Mouse (Mus musculus) forebrain, embryonic 11.5 days (tissue): ENCODE data around the gene Stk10. TPM values are rescaled to one million over a fixed set of nuclear protein-coding genes. Genes with fewer than 3 reads are reported as not detected.
A peak's percentile ranks its signal among the peaks of the same experiment; 100 is the strongest.

Experiments used
- ATAC-seq: fragments of 200-750 bp; cut with Nextera tagmentation; replicated peaks from 2 replicates; pipeline ENCODE4 v1.8.0; 2017; ENCODE audit warnings: moderate TSS enrichment; ENCODE audit not compliant: low FRiP score
- DNase-seq: peaks from one replicate; pipeline ENCODE4 v3.0.0-alpha.2; 2017; ENCODE audit warnings: low spot score
- H3K27ac ChIP-seq: fragments of 300-500 bp; sonication (generic); 2 replicates; pipeline ENCODE4 v1.5.1; 2014; ENCODE audit warnings: low read depth, low read length
- H3K27me3 ChIP-seq: fragments of 300-500 bp; sonication (generic); 2 replicates; pipeline ENCODE4 v1.6.1; 2014; ENCODE audit warnings: mild to moderate bottlenecking, low read length, mixed read lengths; ENCODE audit not compliant: control insufficient read depth, insufficient read depth
- H3K36me3 ChIP-seq: fragments of 300-500 bp; sonication (generic); 2 replicates; pipeline ENCODE4 v1.6.1; 2014; ENCODE audit warnings: mild to moderate bottlenecking, low read length, moderate library complexity, mixed read lengths; ENCODE audit not compliant: control insufficient read depth, insufficient read depth
- H3K4me1 ChIP-seq: fragments of 300-500 bp; sonication (generic); replicated peaks from 2 replicates; pipeline ENCODE4 v1.6.1; 2014; ENCODE audit warnings: low read length, mixed read lengths; ENCODE audit not compliant: control insufficient read depth, insufficient read depth
- H3K4me2 ChIP-seq: fragments of 300-500 bp; sonication (generic); 2 replicates; pipeline ENCODE4 v1.6.1; 2014; ENCODE audit warnings: low read depth, mild to moderate bottlenecking, low read length, moderate library complexity, mixed read lengths; ENCODE audit not compliant: severe bottlenecking
- H3K4me3 ChIP-seq: fragments of 300-500 bp; sonication (generic); 2 replicates; pipeline ENCODE4 v1.5.1; 2014; ENCODE audit warnings: low read depth, low read length
- H3K9ac ChIP-seq: fragments of 300-500 bp; sonication (generic); 2 replicates; pipeline ENCODE4 v1.6.1; 2014; ENCODE audit warnings: low read length
- H3K9me3 ChIP-seq: fragments of 300-500 bp; sonication (generic); 2 replicates; pipeline ENCODE4 v1.6.1; 2016; ENCODE audit warnings: low read length, mixed read lengths; ENCODE audit not compliant: control insufficient read depth
- WGBS: fragments of 180-500 bp; shearing (Covaris S2); extraction: QIAGEN DNeasy Blood & Tissue Kit; methylation state at CpG from one replicate; pipeline ENCODE4 v1.1.7; 2014; 5-methylcytosine and 5-hydroxymethylcytosine counted together
- polyA plus RNA-seq: library from polyadenylated mRNA; unstranded; fragments of >200 nt; fragmentation: Nextera tagmentation; extraction: Ambion mirVana; gene quantifications from 2 replicates; pipeline ENCODE4 v1.2.1, GENCODE M21; 2014

Gene Stk10
- polyA plus RNA-seq, 1 experiment from 2014 or later, result 1.4 TPM

DNA sequence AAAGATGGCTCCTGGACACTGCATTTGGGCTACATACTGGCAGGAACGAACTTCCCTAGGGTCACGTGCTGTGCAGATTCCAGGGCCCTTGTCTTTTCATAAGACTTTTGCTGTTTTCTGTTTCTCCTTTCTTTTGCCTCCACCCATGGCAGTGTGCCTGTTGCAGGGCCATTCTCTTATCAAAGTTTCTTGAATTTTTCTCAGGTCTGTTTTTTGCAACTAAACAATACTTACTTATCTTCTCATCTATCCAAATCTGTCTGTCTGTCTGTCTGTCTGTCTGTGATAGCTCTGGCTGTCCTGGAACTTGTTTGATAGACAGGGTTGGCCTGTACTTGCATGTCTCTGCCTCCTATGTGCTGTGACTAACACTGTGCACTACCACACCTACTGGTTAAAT lies 101.7 kb downstream of the Stk10 start:
- WGBS, result 66% methylated on average over 2 of the region's 2 CpGs
- H3K9me3 ChIP-seq, result no peaks in the 10 kb centered on the region
- no peak overlapping the region for H3K4me3 ChIP-seq
- no peak for ATAC-seq
- no peak for DNase-seq
- H3K36me3 ChIP-seq, result no peaks in the 10 kb centered on the region
- H3K27me3 ChIP-seq, result no peaks in the 10 kb centered on the region
- H3K4me2 ChIP-seq, result no peak overlapping the region
- no peak overlapping the region for H3K9ac ChIP-seq
- no peak overlapping the region for H3K27ac ChIP-seq
- H3K4me1 ChIP-seq, result no peaks in the 10 kb centered on the region

DNA sequence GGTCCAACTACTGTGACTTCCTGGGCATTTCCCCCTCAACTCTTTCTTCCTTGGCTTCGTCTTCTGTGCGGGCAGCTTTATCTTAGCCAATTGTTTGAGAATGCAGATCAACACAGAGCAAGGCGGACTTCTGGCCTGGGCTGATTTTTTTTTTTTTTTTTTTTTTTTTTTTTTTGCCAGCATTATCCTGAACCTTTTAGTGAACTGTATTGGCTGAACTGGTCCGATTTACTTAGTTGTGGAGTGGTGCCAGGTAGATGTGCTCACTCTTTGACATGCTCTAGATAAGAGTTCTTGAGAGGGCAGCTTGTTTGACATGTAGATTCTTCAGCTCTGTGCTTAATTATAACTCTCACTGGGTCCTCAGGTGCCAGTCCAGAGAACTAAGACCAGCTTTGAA lies 103.2 kb downstream of the Stk10 start:
- WGBS, result 83% methylated on average over 4 of the region's 4 CpGs
- Histone ChIP-seq H3K9ac (no peak overlapping the region), H3K4me2 (no peak overlapping the region), H3K4me1 (no peaks in the 10 kb centered on the region), H3K27ac (no peak overlapping the region), H3K4me3 (no peak overlapping the region), H3K9me3 (no peaks in the 10 kb centered on the region), H3K27me3 (no peaks in the 10 kb centered on the region), H3K36me3 (no peaks in the 10 kb centered on the region)
- DNase-seq (no peak), ATAC-seq (no peak)

DNA sequence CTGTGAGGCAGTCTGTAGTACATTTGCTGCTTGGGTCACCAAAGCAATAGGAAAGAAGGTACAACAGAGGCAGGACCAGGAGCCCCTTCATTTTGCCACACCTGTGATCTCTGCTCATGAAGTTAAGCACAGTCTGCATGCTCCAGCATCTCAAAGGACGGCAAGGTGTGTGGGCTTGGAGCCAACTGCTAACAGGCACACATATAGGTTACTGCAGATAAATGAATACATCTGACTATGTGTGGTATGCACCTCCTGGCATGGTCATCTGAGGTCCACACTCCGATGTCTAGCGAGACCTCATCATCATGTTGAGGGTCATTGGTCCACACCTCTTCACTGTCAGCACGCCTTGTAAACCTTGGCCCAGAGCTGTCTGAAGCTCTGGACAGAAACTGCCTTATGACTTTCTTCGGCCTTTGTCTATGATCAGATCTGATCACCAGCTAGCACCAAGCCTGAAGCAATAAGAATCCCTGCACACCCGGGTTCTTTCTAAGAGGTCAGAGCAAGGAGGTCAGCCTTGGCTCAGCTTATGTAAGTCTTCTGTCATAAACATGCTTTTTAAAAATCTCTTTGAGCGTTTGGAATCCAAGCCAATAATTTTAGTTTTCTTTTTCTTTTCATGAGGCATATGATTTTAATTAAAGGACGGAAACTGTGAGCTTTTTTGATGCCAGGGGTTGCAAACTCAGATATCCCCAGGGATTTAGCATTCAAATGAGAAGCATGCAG lies 105.6 kb downstream of the Stk10 start:
- ATAC-seq, result no peak
- H3K27ac ChIP-seq, result no peak overlapping the region
- no peak overlapping the region for H3K9ac ChIP-seq
- DNase-seq, result peak; percentile 42
- no peaks in the 10 kb centered on the region for H3K9me3 ChIP-seq
- H3K4me2 ChIP-seq, result no peak overlapping the region
- H3K4me1 ChIP-seq, result no peaks in the 10 kb centered on the region
- no peaks in the 10 kb centered on the region for H3K27me3 ChIP-seq
- H3K4me3 ChIP-seq, result no peak overlapping the region
- 84% methylated on average over 8 of the region's 8 CpGs for WGBS
- no peaks in the 10 kb centered on the region for H3K36me3 ChIP-seq

DNA sequence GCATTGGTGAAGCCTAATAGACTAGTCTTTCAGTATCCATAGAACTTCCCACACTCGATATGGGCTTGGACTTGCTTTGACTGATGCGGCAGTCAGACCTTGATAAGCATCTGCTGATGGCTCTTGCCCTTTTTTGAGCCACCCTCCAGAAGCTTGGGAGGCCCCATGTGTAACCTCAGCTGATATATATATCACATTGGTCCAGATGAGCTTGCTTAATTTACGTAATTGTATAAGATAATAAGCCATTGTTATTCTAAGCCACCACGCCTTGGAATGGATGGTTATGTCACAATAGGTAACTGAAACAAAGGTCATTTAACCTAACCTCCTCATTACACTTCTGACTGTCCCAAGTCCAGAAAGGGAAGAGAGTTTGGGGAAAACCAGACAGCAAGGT lies 107.5 kb downstream of the Stk10 start:
- Histone ChIP-seq H3K9me3 (no peaks in the 10 kb centered on the region), H3K4me3 (no peak overlapping the region), H3K4me1 (no peaks in the 10 kb centered on the region), H3K36me3 (no peaks in the 10 kb centered on the region), H3K27me3 (no peaks in the 10 kb centered on the region), H3K9ac (no peak overlapping the region), H3K4me2 (no peak overlapping the region), H3K27ac (no peak overlapping the region)
- 91% methylated on average over 4 of the region's 4 CpGs for WGBS
- DNase-seq (no peak), ATAC-seq (no peak)

DNA sequence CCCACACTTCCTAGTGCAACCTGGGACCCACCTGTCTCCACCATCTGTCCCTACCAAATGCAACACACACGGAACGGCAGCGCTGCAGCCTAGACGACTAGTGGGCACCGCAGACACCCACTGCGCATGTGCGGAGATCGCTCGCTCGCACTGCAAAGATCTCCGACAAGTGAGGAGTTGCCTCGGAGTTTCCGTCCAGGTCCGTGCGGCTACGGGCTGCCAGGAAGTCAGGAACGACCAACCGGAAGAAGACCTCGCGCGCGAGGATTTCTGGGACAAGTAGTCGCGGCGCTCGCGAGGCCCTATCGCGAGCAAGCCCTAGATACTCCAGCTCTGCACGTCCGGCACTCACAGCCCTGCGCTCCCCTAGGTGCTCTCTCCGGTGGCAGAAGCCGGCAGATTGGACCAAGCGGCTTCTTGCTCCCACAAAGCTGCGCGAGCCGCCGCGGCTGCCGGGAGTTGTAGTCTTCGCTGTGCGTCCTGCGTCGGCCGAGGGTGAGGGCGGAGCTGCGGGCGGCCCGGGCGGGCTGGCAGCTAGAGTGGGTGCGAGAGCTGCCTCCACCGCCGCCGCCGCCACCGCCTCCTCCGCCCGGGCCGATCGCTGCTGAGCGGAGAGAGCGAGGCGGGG lies 109.3 kb downstream of the Stk10 start, which contains the start of gene Fbxw11:
Gene Fbxw11, plus strand, starts transcription at position 476 of the 628 bp plus-strand sequence.
- Histone ChIP-seq H3K9ac (peak within 1 kb of the TSS; percentile 96), H3K4me1 (no peaks in the 10 kb centered on the region), H3K9me3 (no peaks in the 10 kb centered on the region), H3K27ac (peak within 1 kb of the TSS; percentile 94), H3K4me3 (peak within 1 kb of the TSS; percentile 99), H3K36me3 (no peaks in the 10 kb centered on the region), H3K27me3 (no peaks in the 10 kb centered on the region), H3K4me2 (peak within 1 kb of the TSS; percentile 47)
- peak; percentile 98 for DNase-seq
- under 1% methylated on average over 57 of the region's 64 CpGs for WGBS
- peak; percentile 93 for ATAC-seq

DNA sequence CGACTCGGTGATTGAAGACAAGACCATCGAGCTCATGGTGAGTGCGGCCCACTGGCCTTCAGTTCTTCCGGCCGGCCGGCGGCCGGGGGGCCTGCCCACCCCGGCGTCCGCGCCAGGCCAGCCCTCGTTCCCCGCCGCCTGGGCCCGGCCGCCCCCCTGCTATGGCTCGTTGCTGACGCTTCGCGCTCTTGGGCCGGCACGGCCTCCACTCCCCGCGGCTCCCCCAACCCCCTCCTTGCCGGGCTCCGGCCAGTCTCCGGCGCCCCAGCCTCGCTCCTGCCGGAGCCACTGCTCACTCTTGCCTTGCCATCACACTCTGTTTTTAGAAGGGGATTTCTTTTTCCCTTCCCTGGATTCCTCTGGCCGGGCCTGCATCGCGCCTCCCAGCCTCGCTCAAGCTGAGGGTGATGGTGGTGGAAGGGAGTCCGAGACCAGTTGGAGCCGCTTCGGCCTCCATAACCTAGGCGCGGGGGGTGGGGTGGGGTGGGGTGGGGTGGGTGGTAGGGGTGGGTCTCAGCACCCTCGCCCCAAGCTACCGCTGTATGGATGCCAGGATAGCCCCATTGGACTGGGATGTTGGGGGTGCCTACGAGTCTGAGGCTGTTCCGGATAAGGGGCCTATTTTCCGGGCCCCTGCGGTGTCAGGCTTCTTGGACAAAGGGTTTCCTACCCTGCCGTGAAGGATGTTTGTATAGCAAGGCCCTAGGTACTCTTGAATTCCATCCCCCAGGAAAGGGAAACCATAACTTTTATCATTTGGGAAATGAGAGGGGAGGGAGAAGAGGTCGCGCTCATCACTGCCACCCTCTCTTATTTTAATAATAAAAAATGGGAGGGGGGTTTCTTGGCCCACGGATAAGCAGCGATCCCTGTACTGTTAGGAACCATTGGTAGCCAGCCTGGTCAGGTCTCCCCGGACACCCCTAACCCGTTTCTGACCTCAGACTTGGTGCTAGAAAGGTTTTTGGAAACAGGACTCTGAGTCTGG lies 110.1 kb downstream of the Stk10 start:
- ATAC-seq (peak; percentile 42), DNase-seq (peak; percentile 78)
- Histone ChIP-seq H3K4me1 (no peaks in the 10 kb centered on the region), H3K36me3 (no peaks in the 10 kb centered on the region), H3K9ac (peak overlapping the region; percentile 96), H3K4me2 (peak overlapping the region; percentile 47), H3K27ac (peak overlapping the region; percentile 94), H3K4me3 (peak overlapping the region; percentile 99), H3K27me3 (no peaks in the 10 kb centered on the region), H3K9me3 (no peaks in the 10 kb centered on the region)
- 1% methylated on average over 48 of the region's 54 CpGs for WGBS

DNA sequence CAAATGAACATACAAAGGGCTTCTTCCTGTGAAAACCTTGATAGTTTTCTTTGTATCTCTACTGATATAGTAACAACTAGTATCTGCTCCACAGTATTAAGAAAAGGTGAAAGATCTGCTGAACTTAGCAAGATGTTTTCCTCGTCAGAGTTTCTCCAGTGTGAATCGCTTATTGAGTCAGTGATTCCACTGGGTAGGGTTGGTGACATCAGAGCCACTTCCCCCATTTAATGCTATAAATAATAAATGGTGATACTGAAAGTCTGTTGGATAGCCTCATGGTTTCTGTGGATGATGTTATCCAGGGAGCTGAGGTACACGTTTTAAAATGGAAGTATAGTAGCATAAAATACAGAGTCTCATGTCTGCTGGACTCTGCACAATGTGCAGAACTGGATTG lies 110.9 kb downstream of the Stk10 start:
- Histone ChIP-seq H3K9ac (peak overlapping the region; percentile 96), H3K4me2 (peak overlapping the region; percentile 47), H3K36me3 (no peaks in the 10 kb centered on the region), H3K4me1 (no peaks in the 10 kb centered on the region), H3K27ac (no peak overlapping the region), H3K4me3 (peak overlapping the region; percentile 99), H3K27me3 (no peaks in the 10 kb centered on the region), H3K9me3 (no peaks in the 10 kb centered on the region)
- WGBS, result 64% methylated on average over 3 of the region's 3 CpGs
- no peak for DNase-seq
- no peak for ATAC-seq

DNA sequence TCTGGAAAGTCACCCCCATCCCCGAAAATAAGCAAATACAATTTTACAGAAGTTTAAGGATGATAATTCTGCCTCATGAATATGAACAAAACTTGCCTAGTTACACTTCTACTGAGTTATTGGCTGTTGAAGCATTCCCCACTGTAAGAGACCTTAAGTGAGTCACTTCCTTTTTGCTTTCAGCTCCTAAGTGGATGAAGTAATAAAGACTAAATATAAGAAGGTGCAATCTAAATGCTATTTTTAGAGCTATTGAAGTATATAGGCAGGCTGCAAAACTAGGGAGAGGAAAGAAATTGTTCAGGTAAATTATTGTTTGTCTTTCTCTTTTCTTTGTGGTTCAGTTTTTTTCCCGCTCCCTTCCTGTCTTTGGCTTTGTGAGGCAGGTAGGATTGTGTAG lies 114.2 kb downstream of the Stk10 start:
- Histone ChIP-seq H3K9ac (no peak overlapping the region), H3K4me1 (no peaks in the 10 kb centered on the region), H3K36me3 (no peaks in the 10 kb centered on the region), H3K27me3 (no peaks in the 10 kb centered on the region), H3K9me3 (no peaks in the 10 kb centered on the region), H3K27ac (no peak overlapping the region), H3K4me2 (no peak overlapping the region), H3K4me3 (no peak overlapping the region)
- WGBS, result 84% methylated on average over 2 of the region's 2 CpGs
- DNase-seq (no peak), ATAC-seq (no peak)
